Mouse (Mus musculus): ENCODE results near the gene Kcne2. TPM values are rescaled to one million over a fixed set of nuclear protein-coding genes. Genes with fewer than 3 reads are reported as not detected.

Gene Kcne2
- polyA plus RNA-seq, 1 experiment: not detected

DNA sequence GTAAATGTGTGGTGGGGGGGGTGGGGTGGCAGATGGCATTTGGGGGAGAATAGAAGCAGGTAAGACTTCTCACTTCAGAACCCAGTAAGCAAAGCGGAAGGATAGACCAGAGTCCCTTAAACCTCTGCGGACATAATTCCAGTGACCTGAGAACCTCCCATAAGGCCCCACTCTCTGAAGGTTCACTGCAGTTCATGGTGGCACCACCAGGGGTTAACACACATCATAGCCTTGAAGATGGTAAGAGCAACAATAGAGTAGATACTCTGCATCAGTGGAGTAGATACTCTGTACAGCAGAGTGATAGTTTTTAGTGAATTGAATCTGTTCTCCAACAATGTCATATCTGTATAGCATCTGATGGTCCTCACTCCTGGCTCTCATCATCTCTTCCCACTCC is 13.3 kb downstream of the Kcne2 start:
- DNase-seq (ENCODE audit: low read depth, low spot score): no peak
- 97% methylated on average over 2 of the region's 2 CpGs for WGBS

GRCm38 (mm10) chr16:92307947-92308346 is 15.8 kb downstream of the Kcne2 start:
- DNase-seq (ENCODE audit: low read depth, low spot score): no peak

GRCm38 (mm10) chr16:92309126-92309525 is 16.9 kb downstream of the Kcne2 start:
- 81% methylated on average over 4 of the region's 4 CpGs for WGBS
- DNase-seq (ENCODE audit: low read depth, low spot score): no peak

More at GRCm38 (mm10) chr16:92307947-92308346, 15.8 kb downstream of the Kcne2 start:
- 78% methylated on average over 3 of the region's 3 CpGs for WGBS

GRCm38 (mm10) chr16:92313953-92314741 is 22.0 kb downstream of the Kcne2 start:
- 52% methylated on average over 13 of the region's 13 CpGs for WGBS
- DNase-seq (ENCODE audit: low read depth, low spot score): no peak

DNA sequence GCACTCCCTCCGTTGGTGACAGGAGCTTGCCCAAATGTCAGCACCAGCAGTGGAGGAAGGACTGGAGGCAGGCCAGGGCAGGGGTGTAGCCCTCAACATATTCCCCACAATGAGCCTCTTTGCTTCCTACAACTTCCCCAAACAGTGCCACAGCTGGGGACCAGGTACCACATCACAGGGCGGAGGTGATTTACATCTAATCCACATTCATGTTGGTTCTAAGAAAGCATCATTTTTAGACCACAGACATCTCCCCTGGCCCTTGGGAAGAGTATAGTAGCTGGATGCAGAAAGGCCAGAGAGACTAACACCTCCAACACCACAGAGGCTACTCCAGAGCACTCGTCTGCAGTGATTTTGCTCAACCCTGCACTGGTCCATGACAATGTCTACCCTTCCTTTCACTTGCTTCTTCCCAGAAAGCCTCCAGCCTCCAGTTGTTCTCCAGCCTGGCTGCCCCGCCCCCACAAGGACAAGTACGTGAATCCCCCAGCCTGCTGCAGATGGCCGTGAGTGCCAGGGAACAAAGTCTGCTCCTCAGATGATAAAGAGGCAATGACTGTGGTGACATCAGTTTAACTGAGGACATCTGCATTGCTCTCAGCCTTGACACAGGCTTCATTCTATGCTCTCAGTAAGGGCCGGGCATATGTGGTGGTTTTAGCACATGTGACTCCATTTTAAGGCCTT is 24.0 kb downstream of the Kcne2 start:
- WGBS: 79% methylated on average over 7 of the region's 7 CpGs
- DNase-seq (ENCODE audit: low read depth, low spot score): no peak

DNA sequence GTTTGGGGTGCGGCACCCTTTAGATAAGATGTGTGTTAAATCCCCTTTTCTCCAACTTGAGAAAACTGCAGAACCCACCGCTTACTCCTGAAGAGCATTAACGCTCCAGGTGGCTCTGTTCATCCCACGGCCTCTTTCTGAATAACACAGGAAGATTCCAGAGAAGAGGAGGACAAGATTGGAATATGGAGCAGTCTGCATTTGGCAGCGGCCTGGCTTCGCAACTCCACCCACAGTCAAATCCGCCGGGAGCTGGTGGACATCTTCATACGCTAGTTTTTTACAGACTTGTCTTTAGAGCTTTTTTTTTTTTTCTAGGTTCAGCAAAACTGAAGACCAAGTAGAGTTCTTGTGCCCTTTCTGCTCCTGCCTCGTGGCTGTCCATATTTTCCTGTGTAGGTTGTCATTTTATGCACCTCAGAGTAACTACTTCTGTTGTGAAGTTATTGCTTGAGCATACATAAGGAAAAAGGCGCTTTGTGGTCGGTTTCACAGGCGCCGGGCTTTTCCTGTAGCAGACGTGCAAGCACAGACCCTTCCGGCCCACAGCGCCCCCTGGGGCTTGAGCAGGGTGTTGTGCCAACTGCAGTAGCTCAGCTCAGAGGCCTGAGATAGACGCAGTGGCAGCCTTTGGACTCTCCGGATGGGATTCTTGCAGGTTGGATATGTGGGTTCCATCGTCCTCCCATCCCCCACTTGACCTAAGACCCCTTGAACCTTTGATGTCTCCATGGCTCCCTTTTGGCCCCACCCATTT is 27.3 kb downstream of the Kcne2 start:
- WGBS: 65% methylated on average over 20 of the region's 20 CpGs
- DNase-seq (ENCODE audit: low read depth, low spot score): no peak

GRCm38 (mm10) chr16:92320361-92320760 is 28.2 kb downstream of the Kcne2 start:
- WGBS: 70% methylated on average over 3 of the region's 3 CpGs

DNA sequence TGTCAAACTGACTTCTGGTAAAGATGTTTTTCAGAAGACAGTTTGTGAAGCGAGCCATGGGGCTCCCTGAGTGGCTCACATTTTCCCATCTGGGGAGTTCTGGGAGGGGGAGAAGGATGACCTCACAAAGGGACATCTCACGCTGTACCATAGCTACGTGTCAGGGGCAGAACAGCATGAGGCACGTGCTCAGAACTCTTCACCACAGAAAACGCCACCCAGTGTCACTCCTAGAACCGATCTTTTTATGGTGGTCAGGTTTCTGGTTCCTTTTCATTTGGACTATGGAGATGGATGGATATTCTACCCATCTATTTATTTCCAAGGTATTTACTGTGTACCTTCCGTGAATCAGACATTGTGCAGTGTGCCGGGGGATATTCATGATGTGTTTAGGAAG is 29.2 kb downstream of the Kcne2 start, which contains the start of gene Fam243:
Fam243 (minus strand) TSS at position 101 of the 400 bp plus-strand sequence.
- DNase-seq (ENCODE audit: low read depth, low spot score): no peak
- WGBS: 90% methylated on average over 8 of the region's 8 CpGs

More at GRCm38 (mm10) chr16:92320361-92320760, 28.2 kb downstream of the Kcne2 start:
- no peak for DNase-seq (ENCODE audit: low read depth, low spot score)

GRCm38 (mm10) chr16:92324309-92325061 is 32.3 kb downstream of the Kcne2 start:
- no peak for DNase-seq (ENCODE audit: low read depth, low spot score)
- 49% methylated on average over 7 of the region's 7 CpGs for WGBS

GRCm38 (mm10) chr16:92325062-92325406 is 32.8 kb downstream of the Kcne2 start:
- DNase-seq (ENCODE audit: low read depth, low spot score): no peak
- WGBS: 82% methylated on average over 1 of the region's 1 CpGs

DNA sequence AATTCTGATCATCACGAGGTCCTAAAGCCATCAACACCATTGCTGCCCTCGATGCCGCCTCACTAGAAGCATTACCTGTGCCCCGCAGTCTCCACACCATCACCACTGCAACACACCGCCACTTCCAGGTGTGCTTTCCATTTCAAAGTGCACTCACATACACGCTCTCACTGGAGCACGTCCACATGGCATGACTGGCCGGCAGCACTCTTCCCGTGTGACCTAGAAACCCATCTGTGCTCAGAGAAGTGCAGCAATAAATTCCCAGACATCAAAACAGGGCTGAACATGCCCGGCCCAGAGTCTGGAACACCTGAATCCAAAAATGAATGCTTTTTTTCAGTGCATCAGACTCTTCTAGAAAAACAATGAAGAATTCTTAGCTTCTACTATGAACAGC is 35.7 kb downstream of the Kcne2 start:
- 77% methylated on average over 10 of the region's 10 CpGs for WGBS
- no peak for DNase-seq (ENCODE audit: low read depth, low spot score)

DNA sequence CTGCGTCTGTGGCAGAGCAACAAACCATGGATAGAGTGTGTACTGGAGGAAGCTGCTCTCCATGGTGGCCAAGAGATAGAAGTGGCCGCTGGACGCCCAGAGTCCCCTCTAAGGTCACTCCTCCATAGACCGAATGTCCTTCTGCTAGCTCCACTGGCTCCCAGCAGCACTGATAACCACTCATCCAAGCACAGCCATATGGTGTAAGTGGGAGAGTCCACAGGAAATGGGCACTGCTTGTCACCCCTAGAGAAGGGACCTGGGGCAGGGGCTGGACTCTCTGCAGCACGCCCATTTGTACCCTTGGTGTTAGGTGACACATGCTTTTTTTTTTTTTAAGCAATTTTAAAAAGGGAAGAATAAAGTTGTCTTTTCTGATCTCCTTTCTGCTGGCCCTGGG is 38.8 kb downstream of the Kcne2 start:
- DNase-seq (ENCODE audit: low read depth, low spot score): no peak
- WGBS: 79% methylated on average over 5 of the region's 5 CpGs

- 58% methylated on average over 9 of the region's 9 CpGs for WGBS
- DNase-seq (ENCODE audit: low read depth, low spot score): no peak
Observed at GRCm38 (mm10) chr16:92334600-92334999, 42.4 kb downstream of the Kcne2 start.

DNA sequence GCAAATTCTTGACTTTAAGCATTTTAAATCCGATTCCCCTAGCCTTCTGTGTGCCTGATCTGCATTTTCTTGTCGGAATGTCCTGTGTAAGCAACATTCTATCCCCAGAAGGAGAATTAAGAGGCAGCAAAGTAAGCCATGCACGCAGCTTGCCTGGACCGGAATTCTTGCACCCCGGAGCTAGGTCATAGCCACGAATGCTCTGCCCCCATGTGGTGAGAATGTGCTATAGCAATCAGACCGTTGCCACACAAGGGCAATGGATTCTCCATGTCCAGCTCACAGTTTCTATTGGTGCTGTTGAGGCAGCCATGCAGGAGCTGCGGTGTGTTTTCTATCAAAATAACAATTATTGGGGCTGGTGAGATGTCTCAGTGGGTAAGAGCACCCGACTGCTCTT is 44.1 kb downstream of the Kcne2 start:
- WGBS: 5% methylated on average over 9 of the region's 9 CpGs
- peak; percentile 42 for DNase-seq (ENCODE audit: low read depth, low spot score)

- WGBS: 24% methylated on average over 27 of the region's 27 CpGs
- peak; percentile 42 for DNase-seq (ENCODE audit: low read depth, low spot score)
Observed at GRCm38 (mm10) chr16:92340612-92341511, 48.7 kb downstream of the Kcne2 start.

- no peak for DNase-seq (ENCODE audit: low read depth, low spot score)
- WGBS: 53% methylated on average over 11 of the region's 11 CpGs
Observed at GRCm38 (mm10) chr16:92345177-92345576, 53.0 kb downstream of the Kcne2 start.

DNA sequence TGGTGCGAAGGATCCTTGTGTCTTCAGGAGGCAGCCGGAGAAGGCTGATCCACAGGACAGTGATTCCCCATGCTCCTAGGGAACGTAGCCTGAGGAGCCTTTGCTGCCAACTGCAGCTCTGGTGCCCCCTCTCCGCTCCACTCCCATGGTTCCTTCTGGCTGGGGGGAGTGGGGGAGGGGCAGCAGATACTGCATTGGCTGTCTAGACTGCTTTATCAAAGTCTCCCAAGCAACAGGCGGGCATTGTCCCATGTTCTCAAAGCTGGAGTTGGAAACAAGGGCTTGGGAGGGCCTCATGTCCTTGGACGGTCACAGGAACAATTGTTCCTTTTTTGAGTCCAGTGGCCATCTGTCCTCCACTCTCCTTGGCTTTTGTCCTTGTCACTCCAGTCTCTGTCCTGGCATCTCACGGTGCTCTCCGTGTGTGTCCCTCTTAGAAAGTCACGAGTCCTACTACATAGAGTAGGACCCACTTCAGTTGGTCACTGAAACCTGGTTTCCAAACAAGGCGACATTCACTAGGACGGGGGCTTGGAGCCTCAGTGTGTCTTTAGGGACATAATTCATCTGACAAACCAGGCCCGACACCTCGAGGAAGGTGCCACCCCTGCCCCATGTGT is 54.2 kb downstream of the Kcne2 start:
- 81% methylated on average over 13 of the region's 13 CpGs for WGBS
- no peak for DNase-seq (ENCODE audit: low read depth, low spot score)
